Mouse (Mus musculus) A20 (cell line): ENCODE results near the gene 1500011B03Rik.

ENCODE experiments used
- DNase-seq: peaks from one replicate; pipeline ENCODE4 v3.0.0-alpha.2; 2011; ENCODE audit warnings: low read depth, low spot score

Gene 1500011B03Rik

DNA sequence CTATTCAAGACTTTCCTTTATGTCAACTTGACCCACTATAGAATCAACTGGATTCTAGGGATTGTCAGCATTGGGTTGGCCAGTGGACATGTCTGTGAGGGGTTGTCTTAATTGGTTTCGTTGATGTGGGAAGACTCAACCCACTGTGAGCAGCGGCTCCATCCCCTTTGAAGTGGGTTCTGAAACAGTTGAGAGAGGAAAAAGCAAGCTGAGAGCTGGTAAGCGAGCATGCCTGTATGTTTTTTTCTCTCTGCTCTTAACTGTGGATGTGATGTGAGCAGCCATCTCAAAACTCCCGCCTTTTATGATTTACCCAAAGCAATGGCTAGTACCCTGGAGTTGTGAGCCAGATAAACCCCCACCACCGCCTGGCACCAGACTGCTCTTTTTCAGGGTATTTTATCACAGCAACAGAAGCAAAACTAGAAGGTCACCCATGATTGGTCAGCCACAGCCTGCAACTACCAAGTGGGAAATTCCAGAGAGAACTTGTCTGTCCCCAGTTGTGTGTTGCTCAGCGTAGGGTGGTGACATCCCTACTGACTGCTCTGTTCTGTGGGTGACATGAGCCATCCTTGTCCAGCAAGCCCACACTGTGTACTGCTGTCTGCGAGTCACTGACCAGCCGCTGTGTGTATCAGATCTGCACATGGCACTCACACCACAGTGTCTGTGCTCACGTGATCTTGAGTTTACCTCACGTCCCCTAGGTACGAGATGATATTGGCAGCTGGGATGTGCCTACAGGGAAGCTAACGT is 39.7 kb downstream of the 1500011B03Rik start:
- DNase-seq = peak; percentile 64

- no peak for DNase-seq
Measured at GRCm38 (mm10) chr5:114782991-114783390, 40.3 kb downstream of the 1500011B03Rik start.

- DNase-seq = peak; percentile 41
Measured at GRCm38 (mm10) chr5:114780912-114781311, 42.4 kb downstream of the 1500011B03Rik start.

DNA sequence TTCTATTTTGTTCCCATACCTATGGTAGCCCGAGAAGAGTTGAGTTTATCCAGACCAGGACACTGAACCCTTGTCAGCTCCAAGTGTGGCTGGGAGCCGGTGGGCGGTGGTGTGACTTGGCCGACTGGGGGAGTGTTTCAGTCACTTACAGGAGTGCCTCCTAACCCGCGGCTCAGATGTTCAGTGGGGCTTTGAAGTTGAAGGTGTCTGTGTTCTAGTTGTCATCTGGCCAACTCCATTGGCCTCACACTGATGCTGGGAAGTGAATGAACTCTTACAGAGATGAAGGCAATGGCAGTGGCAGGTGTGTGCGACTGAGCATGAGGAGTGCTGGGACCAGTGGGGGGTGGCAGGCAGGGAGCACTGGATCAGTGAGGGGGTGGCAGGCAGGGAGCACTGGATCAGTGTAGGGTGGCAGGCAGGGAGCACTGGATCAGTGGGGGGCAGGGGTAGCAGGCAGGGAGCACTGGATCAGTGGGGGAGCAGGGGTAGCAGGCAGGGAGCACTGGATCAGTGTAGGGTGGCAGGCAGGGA is 43.2 kb downstream of the 1500011B03Rik start:
- DNase-seq = no peak

- DNase-seq = no peak
Measured at GRCm38 (mm10) chr5:114776174-114776573, 47.1 kb downstream of the 1500011B03Rik start.

GRCm38 (mm10) chr5:114775056-114775979 is 48.0 kb downstream of the 1500011B03Rik start, which contains the start of gene Git2:
TSS of gene Git2 (minus strand) at chr5:114775517.
- DNase-seq = peak; percentile 64

- DNase-seq = peak; percentile 95
Measured at GRCm38 (mm10) chr5:114774403-114775051, 48.7 kb downstream of the 1500011B03Rik start, which contains the start of gene Ankrd13a. TSS of gene Ankrd13a (plus strand) at chr5:114774677.

- DNase-seq = peak; percentile 82
Measured at GRCm38 (mm10) chr5:114773780-114774179, 49.5 kb downstream of the 1500011B03Rik start.

DNA sequence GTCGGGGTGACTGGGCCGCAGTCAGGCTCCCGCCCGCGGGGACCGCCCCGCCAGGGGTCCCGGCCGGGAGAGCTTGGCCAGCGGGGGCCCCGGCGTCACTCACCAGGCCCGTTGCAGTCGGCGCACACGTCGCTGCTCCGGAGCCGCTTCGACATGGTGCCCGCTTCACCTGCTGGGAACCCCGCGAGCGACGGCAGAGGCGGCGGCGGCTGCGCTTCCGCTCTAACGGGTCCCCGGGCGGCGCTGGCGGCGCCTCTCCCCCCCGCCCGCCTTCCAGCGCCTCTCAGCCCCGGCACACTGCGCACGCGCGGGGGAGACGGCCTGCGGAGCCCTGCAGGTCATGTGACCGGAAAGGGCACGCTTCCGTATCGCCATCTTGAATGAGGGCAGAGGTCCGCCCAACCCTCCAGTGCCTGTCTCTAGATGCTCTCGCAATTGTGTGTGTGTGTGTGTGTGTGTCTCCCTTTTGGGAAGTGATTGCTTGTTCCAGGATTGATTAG is 50.0 kb downstream of the 1500011B03Rik start:
- DNase-seq = peak; percentile 100

GRCm38 (mm10) chr5:114772456-114773203 is 50.6 kb downstream of the 1500011B03Rik start:
- DNase-seq = peak; percentile 63

DNA sequence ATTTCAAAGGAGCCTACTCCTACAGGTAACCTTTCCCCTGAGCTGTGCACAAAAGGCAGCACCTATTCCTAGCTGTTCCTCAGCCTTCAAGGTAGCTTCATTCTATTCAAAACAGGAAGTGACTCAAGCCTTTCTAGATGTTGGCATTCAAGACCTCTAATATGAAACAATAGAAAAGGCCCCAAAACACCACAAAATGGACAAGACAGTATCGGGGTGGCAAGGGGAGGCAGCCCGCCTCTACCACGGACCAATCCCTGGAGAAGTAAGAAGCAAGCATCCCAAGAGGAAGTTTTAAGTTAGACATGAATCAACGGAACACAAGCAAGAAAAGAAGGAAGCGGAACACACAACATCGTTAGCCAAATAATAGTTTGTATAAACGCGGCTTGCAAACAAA is 51.5 kb downstream of the 1500011B03Rik start:
- peak; percentile 72 for DNase-seq

DNA sequence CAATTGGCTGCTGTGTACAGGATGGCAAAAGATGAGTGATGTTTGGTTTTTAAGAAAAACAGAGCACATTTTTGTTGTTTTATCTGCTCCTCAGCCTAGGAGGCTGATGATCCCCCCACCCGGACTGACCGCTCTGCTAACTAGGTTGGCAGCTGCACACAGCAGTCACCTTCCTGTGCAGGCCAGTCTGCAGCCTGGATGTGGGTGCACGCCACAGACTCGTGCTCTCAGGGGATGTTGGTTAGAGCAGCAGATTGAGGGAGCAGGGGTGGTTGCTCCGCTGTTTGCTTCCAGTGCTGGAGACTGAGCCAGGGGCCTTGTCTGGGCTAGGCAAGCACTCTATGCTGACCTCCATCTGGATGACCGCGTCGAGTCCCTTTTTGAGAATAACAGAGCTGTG is 53.5 kb downstream of the 1500011B03Rik start:
- no peak for DNase-seq

GRCm38 (mm10) chr5:114767185-114767584 is 56.1 kb downstream of the 1500011B03Rik start:
- no peak for DNase-seq

DNA sequence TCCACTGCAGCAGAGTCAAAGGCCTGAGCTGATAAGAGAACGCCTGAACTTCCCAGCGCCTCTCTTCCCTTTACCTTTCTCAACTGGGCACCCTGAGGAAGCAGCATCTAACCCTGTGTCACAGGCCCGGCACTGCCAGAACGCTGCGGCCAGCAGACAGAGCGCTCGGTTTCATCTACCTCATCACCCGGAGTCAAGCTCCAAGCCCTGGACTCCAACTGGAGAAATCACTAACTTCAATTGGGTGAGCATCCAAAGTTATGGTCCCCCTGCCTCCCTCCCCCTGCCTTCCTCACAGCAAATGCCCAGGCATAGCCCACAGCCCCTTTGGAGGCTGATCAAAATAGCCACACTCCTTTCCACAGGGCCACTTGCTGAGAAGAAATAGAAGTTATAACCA is 56.6 kb downstream of the 1500011B03Rik start:
- no peak for DNase-seq

DNA sequence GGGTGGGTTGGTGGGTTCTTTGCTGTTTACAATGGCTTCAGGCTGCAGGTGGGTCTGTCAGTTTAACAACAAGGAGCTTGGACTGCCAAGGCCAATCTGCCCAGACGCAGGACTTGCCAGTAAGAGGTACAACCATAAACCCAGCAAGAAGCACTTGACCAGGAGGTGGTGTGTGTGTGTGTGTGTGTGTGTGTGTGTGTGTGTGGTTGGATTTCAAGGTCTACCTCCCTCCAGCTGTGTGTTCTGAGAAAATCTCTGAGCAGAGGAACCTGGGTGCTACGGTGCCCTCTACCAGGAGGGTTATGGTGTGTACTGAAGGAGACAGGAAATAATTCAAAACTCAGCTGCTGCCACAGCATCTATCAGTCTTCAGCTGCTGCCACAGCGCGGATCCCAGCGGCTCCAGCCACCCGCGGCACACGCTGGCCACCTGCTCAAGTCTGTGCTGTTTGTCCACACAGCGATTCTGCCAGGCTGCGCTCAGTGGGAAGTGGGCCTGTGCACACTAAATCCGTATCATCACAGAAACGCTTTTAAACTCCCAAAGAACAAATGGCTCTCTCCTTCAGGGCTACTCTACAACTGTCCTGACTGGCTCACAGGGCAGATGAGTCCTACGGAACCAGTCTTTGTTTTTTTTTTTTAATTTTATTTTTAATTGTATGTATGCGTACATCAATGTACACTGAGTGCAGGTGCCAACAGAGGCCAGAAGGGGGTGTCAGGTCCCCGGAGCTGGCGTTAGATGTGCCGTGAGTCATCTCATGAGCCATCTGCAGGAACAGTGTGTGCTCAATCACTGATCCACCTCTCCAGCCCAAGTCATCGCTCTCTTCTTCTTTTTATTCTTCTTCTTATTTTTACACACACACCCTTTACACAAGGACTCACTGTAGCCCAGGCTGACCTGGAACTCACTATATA is 58.2 kb downstream of the 1500011B03Rik start:
- peak; percentile 38 for DNase-seq

GRCm38 (mm10) chr5:114761980-114762379 is 61.3 kb downstream of the 1500011B03Rik start:
- DNase-seq = no peak

DNA sequence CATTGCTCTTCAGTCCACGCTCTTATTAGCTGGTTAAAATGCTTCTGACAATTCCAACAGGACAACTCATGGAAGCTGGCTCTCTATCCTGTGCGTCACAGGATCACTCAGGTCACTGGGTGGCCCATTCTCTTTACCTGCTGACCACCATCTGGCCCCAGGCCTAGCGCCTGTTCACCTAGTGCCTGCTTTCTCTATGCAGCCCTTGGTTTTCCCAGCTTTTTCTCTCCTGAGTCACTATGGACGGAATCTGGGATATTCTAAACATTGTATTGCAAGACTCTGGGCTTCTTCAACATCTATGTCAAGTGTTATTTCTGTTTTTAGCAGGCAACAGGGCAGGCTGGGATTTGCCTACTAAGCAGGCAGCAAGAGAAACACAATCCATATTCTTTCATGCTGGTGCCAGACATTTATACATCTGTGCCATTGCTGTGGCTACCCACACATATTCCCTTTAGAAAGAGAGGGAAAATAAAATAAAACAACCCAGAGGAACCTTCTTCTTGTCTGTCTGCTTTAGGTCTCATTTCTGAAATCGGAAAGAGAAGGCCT is 63.7 kb downstream of the 1500011B03Rik start:
- no peak for DNase-seq
